Mouse (Mus musculus): ENCODE measurements around the gene Phf21a. TPM values are rescaled to one million over a fixed set of nuclear protein-coding genes. Genes with fewer than 3 reads are reported as not detected.
A peak's percentile ranks its signal among the peaks of the same experiment; 100 is the strongest.
"Not testable (repeated sequence)": the region's sequence is repeated elsewhere in the genome, so short reads cannot be mapped to it uniquely, and the experiment has no call there.

Gene Phf21a
- total and polyA plus RNA-seq, 3 experiments = 26.4 to 30.2 (median 27.6) TPM

DNA sequence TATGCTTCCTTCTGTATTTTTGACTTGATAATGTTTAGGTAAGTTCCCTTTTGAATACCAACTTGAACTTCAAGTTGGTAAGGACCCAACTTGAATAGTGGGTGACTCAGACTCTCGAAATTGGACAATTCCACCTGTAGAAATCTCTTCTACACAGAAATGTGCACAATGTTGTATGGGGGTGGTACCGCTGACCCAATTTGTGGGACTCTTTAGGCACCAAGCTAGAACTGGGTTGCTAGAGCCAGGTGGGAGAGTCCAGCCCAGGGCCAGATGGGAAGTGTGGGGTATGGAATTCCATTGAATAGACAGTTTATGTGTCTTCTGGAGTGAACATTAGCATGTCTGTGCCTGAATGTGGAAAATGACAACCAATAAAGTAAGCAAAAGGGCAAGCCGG lies 302.6 kb downstream of the Phf21a start:
- DNase-seq = no peak
- intact Hi-C loops (cut with DNase I) = no loop called here
- no peaks in the 10 kb centered on the region for H3K27me3 ChIP-seq (ENCODE audit: control insufficient read depth, insufficient read depth, low read length)
- no peaks in the 10 kb centered on the region for H3K79me2 ChIP-seq (replicated peaks; ENCODE audit: control insufficient read depth, insufficient read depth, low read length)
- no peak overlapping the region for H3K4me3 ChIP-seq
- H3K36me3 ChIP-seq (ENCODE audit: control insufficient read depth, insufficient read depth, low read length) = no peaks in the 10 kb centered on the region
- no peak overlapping the region for H3K9ac ChIP-seq (ENCODE audit: low read depth, low read length)
- no peak for TF ChIP-seq CTCF (IDR thresholded peaks at IDR 0.05)
- TF ChIP-seq EP300 (IDR thresholded peaks at IDR 0.05; ENCODE audit: insufficient read depth, low read depth, low read length) = no peak
- no peaks in the 10 kb centered on the region for H3K4me1 ChIP-seq (ENCODE audit: control insufficient read depth, insufficient read depth, low read length)
- no peak overlapping the region for H3K27ac ChIP-seq
- WGBS = 85% methylated on average over 3 of the region's 3 CpGs

DNA sequence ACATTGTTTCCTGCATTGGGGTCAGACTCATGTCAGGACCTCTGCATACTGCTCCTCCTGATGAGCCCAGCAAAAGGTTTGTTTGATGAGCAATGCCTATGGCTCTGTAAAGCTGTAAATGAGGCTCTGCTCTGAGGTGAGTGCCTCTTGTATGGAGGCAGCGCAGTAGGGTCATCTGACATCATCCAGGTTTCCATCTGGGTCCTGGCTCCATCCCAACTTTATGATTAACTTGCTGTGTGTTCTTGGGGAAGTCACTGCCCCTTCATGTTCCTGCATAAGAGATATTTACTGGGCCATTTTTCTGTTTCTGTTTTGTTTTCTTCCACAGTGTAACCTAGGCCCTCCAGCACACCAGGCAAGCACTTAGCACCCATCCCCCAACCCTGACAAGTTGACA lies 304.5 kb downstream of the Phf21a start:
- WGBS = 60% methylated on average over 1 of the region's 1 CpGs
- Histone ChIP-seq H3K9ac (ENCODE audit: low read depth, low read length) (no peak overlapping the region), H3K27me3 (ENCODE audit: control insufficient read depth, insufficient read depth, low read length) (0 out of 2 replicates have a peak, but pooled peaks cover 1% of the 10 kb centered on the region), H3K4me3 (no peak overlapping the region), H3K27ac (no peak overlapping the region), H3K79me2 (replicated peaks; ENCODE audit: control insufficient read depth, insufficient read depth, low read length) (no peaks in the 10 kb centered on the region), H3K36me3 (ENCODE audit: control insufficient read depth, insufficient read depth, low read length) (no peaks in the 10 kb centered on the region), H3K4me1 (ENCODE audit: control insufficient read depth, insufficient read depth, low read length) (peaks cover 2% of the 10 kb centered on the region; the same call in 1 of the 2 replicates)
- DNase-seq = no peak
- intact Hi-C loops (cut with DNase I) = no loop called here
- no peak for TF ChIP-seq CTCF (IDR thresholded peaks at IDR 0.05)
- TF ChIP-seq POLR2A (IDR thresholded peaks at IDR 0.05; ENCODE audit: insufficient read depth, low read depth, low read length) = no peak
- no peak for TF ChIP-seq EP300 (IDR thresholded peaks at IDR 0.05; ENCODE audit: insufficient read depth, low read depth, low read length)

DNA sequence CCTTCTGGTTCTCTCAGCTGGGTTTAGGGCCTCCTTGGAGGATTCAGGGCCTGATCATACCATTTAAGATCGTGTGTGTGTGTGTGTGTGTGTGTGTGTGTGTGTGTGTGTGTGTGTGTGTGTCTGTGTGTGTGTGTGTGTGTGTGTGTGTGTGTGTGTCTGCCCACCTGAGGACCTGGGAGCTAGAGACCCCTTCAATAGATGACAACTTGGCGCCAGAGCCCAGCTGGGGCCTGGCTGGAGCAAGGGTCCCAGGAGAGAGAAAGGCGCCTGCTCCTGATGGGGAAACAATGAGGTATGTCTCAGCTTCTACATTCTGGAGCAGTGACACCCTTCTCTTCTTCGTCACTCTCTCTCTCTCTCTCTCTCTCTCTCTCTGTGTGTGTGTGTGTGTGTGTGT lies 307.0 kb downstream of the Phf21a start:
- 91% methylated on average over 4 of the region's 4 CpGs for WGBS
- DNase-seq; H3K9ac ChIP-seq (ENCODE audit: low read depth, low read length): not testable (repeated sequence)

DNA sequence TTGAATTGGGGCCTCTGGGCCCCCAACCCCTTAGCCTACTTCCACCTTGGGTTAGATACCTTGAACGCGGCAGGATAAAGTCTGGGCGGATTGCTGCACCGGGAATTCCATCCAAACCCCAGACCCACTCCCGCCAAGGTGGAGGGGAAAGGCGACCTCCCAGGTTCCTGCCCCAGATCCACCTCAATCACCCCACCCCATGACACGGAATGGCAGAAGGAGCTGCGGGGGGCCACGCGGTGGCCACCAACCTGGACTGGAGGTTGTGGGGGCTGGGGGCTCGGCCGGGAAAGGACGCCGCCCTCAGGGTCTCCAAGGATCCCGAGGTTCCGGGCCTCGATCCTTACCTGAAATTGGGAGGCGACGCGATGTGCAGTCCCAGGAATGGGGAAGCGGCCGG lies 307.8 kb downstream of the Phf21a start:
- DNase-seq = no peak
- H3K9ac ChIP-seq (ENCODE audit: low read depth, low read length) = peak overlapping the region; percentile 59; the same call in 1 of the 2 replicates
- H3K27me3 ChIP-seq (ENCODE audit: control insufficient read depth, insufficient read depth, low read length) = 0 out of 2 replicates have a peak, but pooled peaks cover 1% of the 10 kb centered on the region
- intact Hi-C loops (cut with DNase I) = no loop called here
- no peaks in the 10 kb centered on the region for H3K79me2 ChIP-seq (replicated peaks; ENCODE audit: control insufficient read depth, insufficient read depth, low read length)
- TF ChIP-seq EP300 (IDR thresholded peaks at IDR 0.05; ENCODE audit: insufficient read depth, low read depth, low read length) = no peak
- TF ChIP-seq POLR2A (IDR thresholded peaks at IDR 0.05; ENCODE audit: insufficient read depth, low read depth, low read length) = no peak
- TF ChIP-seq CTCF (IDR thresholded peaks at IDR 0.05) = no peak
- peak overlapping the region; percentile 33 for H3K4me3 ChIP-seq
- peaks cover 2% of the 10 kb centered on the region; the same call in 1 of the 2 replicates for H3K4me1 ChIP-seq (ENCODE audit: control insufficient read depth, insufficient read depth, low read length)
- no peak overlapping the region for H3K27ac ChIP-seq
- no peaks in the 10 kb centered on the region for H3K36me3 ChIP-seq (ENCODE audit: control insufficient read depth, insufficient read depth, low read length)
- WGBS = 9% methylated on average over 22 of the region's 22 CpGs

More for the DNA sequence above, 307.0 kb downstream of the Phf21a start:
- H3K27me3 ChIP-seq (ENCODE audit: control insufficient read depth, insufficient read depth, low read length); H3K36me3 ChIP-seq (ENCODE audit: control insufficient read depth, insufficient read depth, low read length); H3K79me2 ChIP-seq (replicated peaks; ENCODE audit: control insufficient read depth, insufficient read depth, low read length); H3K4me3 ChIP-seq; H3K27ac ChIP-seq; intact Hi-C loops (cut with DNase I); H3K4me1 ChIP-seq (ENCODE audit: control insufficient read depth, insufficient read depth, low read length): not testable (repeated sequence)

DNA sequence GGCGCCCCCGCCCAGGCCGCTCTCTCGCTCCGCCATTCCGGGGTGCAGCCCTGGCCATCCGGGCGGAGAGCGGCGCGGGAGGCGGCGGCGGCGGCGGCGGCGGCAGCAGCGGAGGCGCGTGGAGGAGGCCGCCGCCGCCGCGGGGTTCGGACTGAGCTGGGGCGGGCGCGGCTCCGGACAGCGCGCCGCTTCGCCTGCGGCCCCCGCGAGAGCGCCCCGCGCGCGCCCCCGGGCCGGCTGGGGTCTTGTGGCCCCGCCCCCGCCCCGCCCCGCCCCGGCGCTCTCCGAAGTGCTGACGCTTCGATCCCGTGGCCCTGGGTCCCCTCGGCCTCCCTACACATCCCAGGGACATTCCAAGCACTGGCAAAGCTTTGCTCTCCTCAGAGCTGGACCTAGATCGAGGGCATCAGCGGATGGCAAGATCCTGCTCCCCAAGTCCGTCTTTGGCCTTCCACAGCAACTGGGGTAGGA lies 308.2 kb downstream of the Phf21a start, which contains the start of gene Mapk8ip1:
Mapk8ip1 (minus strand) TSS at position 173 of the 471 bp plus-strand sequence.
- H3K27me3 ChIP-seq (ENCODE audit: control insufficient read depth, insufficient read depth, low read length) = 0 out of 2 replicates have a peak, but pooled peaks cover 1% of the 10 kb centered on the region
- H3K4me3 ChIP-seq = peak within 1 kb of the TSS; percentile 33
- intact Hi-C loops (cut with DNase I) = no loop called here
- no peak within 1 kb of the TSS for H3K27ac ChIP-seq
- H3K36me3 ChIP-seq (ENCODE audit: control insufficient read depth, insufficient read depth, low read length) = no peaks in the 10 kb centered on the region
- DNase-seq = no peak
- no peak for TF ChIP-seq POLR2A (IDR thresholded peaks at IDR 0.05; ENCODE audit: insufficient read depth, low read depth, low read length)
- TF ChIP-seq EP300 (IDR thresholded peaks at IDR 0.05; ENCODE audit: insufficient read depth, low read depth, low read length) = no peak
- no peak for TF ChIP-seq CTCF (IDR thresholded peaks at IDR 0.05)
- no peaks in the 10 kb centered on the region for H3K79me2 ChIP-seq (replicated peaks; ENCODE audit: control insufficient read depth, insufficient read depth, low read length)
- H3K4me1 ChIP-seq (ENCODE audit: control insufficient read depth, insufficient read depth, low read length) = peaks cover 2% of the 10 kb centered on the region; the same call in 1 of the 2 replicates
- peak within 1 kb of the TSS; percentile 59; the same call in 1 of the 2 replicates for H3K9ac ChIP-seq (ENCODE audit: low read depth, low read length)
- WGBS = 7% methylated on average over 54 of the region's 59 CpGs

DNA sequence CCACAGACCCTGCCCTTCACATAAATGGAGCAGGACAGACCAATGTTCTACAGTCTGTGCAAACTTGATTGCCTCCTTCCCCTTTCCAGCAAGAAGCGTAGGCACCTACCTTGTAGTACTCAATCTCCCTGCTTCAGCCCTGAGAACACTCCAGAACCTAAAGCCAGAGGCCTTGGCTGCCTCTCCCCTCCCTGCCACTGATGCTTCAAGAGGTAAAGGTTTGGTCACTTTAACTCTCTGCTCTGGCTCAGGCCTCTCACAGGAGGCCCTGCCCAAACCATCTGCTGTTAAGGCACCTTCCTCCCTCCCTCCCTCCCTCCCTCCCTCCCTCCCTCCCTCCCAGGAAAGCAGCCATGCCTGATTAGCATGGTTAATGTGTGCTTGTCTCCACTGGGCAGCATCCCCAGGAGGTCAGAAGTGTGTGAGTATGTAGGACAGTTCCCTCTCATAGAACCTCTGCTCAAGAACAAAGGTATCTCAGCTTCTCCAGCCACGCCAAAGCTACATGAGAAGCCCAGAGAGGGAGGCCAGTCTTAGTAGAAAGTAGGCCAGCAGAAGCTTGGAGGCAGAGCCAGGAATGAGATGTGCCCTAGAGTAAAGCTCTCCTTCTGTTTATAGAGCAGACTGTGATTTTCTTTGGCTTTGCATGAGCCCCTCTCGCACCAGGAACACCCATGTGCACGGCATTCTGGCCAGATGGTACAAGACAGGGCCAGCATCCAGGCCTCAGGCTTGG lies 309.8 kb downstream of the Phf21a start:
- Histone ChIP-seq H3K4me3 (no peak overlapping the region), H3K4me1 (ENCODE audit: control insufficient read depth, insufficient read depth, low read length) (peaks cover 2% of the 10 kb centered on the region; the same call in 1 of the 2 replicates), H3K79me2 (replicated peaks; ENCODE audit: control insufficient read depth, insufficient read depth, low read length) (no peaks in the 10 kb centered on the region), H3K9ac (ENCODE audit: low read depth, low read length) (no peak overlapping the region), H3K27me3 (ENCODE audit: control insufficient read depth, insufficient read depth, low read length) (0 out of 2 replicates have a peak, but pooled peaks cover 1% of the 10 kb centered on the region), H3K27ac (no peak overlapping the region), H3K36me3 (ENCODE audit: control insufficient read depth, insufficient read depth, low read length) (no peaks in the 10 kb centered on the region)
- intact Hi-C loops (cut with DNase I) = no loop called here
- DNase-seq = no peak
- 71% methylated on average over 4 of the region's 4 CpGs for WGBS
- no peak for TF ChIP-seq EP300 (IDR thresholded peaks at IDR 0.05; ENCODE audit: insufficient read depth, low read depth, low read length)
